Mouse (Mus musculus): ENCODE measurements around the gene Cd4. TPM values are rescaled to one million over a fixed set of nuclear protein-coding genes. Genes with fewer than 3 reads are reported as not detected.

The Cd4 gene
- polyA plus RNA-seq, 1 experiment from 2014 or later, result not detected

DNA sequence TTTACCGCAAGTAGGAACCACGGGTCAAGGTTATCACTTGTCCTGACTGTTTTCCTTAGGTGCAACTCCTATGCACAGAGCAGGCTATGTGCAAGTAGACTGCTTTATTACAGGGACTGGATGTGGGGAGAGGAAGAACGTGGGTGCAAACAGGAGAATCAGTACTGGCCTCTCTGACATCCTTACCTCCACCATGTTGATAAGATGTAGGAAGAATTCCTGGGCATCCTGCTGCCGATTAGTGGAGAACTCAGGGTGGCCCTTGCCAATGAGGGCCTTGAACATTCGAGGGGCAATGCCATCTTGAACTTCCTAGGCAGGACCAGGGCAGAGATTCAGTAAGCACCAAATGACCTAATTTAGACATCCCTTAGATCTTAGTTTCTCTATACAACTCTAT, 67.1 kb downstream of the Cd4 start:
- 84% methylated on average over 5 of the region's 5 CpGs for WGBS
- DNase-seq (no peak), ATAC-seq (ENCODE audit: insufficient read depth) (no peak)
- H3K27ac ChIP-seq (ENCODE audit: low read depth), result no peak overlapping the region
- H3K9ac ChIP-seq, result no peak overlapping the region
- no peak overlapping the region for H3K4me2 ChIP-seq
- no peaks in the 10 kb centered on the region for H3K4me1 ChIP-seq (ENCODE audit: insufficient read depth)
- no peaks in the 10 kb centered on the region for H3K27me3 ChIP-seq (ENCODE audit: insufficient read depth, low read length)
- no peak overlapping the region for H3K4me3 ChIP-seq (ENCODE audit: low read depth, low read length)
- H3K36me3 ChIP-seq (ENCODE audit: insufficient read depth), result peaks cover 97% of the 10 kb centered on the region
- H3K9me3 ChIP-seq (ENCODE audit: low read depth, low read length), result no peaks in the 10 kb centered on the region
- no peak for TF ChIP-seq CTCF (IDR thresholded peaks at IDR 0.05; ENCODE audit: low read depth)

GRCm38 (mm10) chr6:124817971-124818370, 70.0 kb downstream of the Cd4 start:
- ATAC-seq (ENCODE audit: insufficient read depth) (no peak), DNase-seq (no peak)
- no peaks in the 10 kb centered on the region for H3K27me3 ChIP-seq (ENCODE audit: insufficient read depth, low read length)
- no peak overlapping the region for H3K4me3 ChIP-seq (ENCODE audit: low read depth, low read length)
- H3K36me3 ChIP-seq (ENCODE audit: insufficient read depth), result peaks cover 79% of the 10 kb centered on the region
- H3K4me1 ChIP-seq (ENCODE audit: insufficient read depth), result peaks cover 6% of the 10 kb centered on the region
- no peaks in the 10 kb centered on the region for H3K9me3 ChIP-seq (ENCODE audit: low read depth, low read length)
- TF ChIP-seq CTCF (IDR thresholded peaks at IDR 0.05; ENCODE audit: low read depth), result no peak
- H3K4me2 ChIP-seq, result no peak overlapping the region
- WGBS, result 90% methylated on average over 8 of the region's 8 CpGs
- H3K27ac ChIP-seq (ENCODE audit: low read depth), result no peak overlapping the region
- H3K9ac ChIP-seq, result no peak overlapping the region

DNA sequence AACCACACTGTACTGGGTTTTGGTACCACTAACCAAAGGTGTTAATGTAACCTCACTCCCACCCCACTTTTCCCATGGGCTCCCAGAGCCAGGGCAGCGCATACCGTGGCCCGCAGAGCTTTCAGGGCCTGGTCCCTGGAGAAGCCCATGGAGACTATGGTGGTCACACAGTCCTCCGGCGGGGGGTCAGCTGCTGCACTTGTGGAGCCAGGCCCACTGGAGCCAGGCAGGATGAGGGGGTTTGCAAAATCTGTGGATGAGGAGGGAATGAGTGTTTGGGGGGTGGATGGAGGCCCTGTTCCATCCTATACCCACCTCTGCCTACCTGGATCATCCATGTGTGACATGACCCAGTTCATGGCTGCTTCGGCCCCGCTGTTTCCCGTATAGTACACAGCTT, 70.5 kb downstream of the Cd4 start:
- no peak for TF ChIP-seq CTCF (IDR thresholded peaks at IDR 0.05; ENCODE audit: low read depth)
- Histone ChIP-seq H3K9me3 (ENCODE audit: low read depth, low read length) (no peaks in the 10 kb centered on the region), H3K9ac (no peak overlapping the region), H3K4me1 (ENCODE audit: insufficient read depth) (peaks cover 8% of the 10 kb centered on the region), H3K27ac (ENCODE audit: low read depth) (no peak overlapping the region), H3K4me3 (ENCODE audit: low read depth, low read length) (no peak overlapping the region), H3K4me2 (no peak overlapping the region), H3K36me3 (ENCODE audit: insufficient read depth) (peaks cover 75% of the 10 kb centered on the region), H3K27me3 (ENCODE audit: insufficient read depth, low read length) (no peaks in the 10 kb centered on the region)
- no peak for DNase-seq
- ATAC-seq (ENCODE audit: insufficient read depth), result no peak
- WGBS, result 92% methylated on average over 8 of the region's 8 CpGs

- WGBS, result 94% methylated on average over 11 of the region's 11 CpGs
- peaks cover 12% of the 10 kb centered on the region for H3K4me1 ChIP-seq (ENCODE audit: insufficient read depth)
Observed at GRCm38 (mm10) chr6:124817125-124817524, 70.9 kb downstream of the Cd4 start.

GRCm38 (mm10) chr6:124816611-124817010, 71.4 kb downstream of the Cd4 start:
- Histone ChIP-seq H3K4me2 (no peak overlapping the region), H3K27me3 (ENCODE audit: insufficient read depth, low read length) (no peaks in the 10 kb centered on the region), H3K4me1 (ENCODE audit: insufficient read depth) (peaks cover 15% of the 10 kb centered on the region), H3K9me3 (ENCODE audit: low read depth, low read length) (no peaks in the 10 kb centered on the region), H3K36me3 (ENCODE audit: insufficient read depth) (peaks cover 75% of the 10 kb centered on the region), H3K4me3 (ENCODE audit: low read depth, low read length) (no peak overlapping the region), H3K27ac (ENCODE audit: low read depth) (no peak overlapping the region), H3K9ac (no peak overlapping the region)
- ATAC-seq (ENCODE audit: insufficient read depth) (no peak), DNase-seq (no peak)
- WGBS, result 80% methylated on average over 4 of the region's 4 CpGs
- no peak for TF ChIP-seq CTCF (IDR thresholded peaks at IDR 0.05; ENCODE audit: low read depth)

More at GRCm38 (mm10) chr6:124817125-124817524, 70.9 kb downstream of the Cd4 start:
- DNase-seq (no peak), ATAC-seq (ENCODE audit: insufficient read depth) (no peak)
- Histone ChIP-seq H3K36me3 (ENCODE audit: insufficient read depth) (peaks cover 75% of the 10 kb centered on the region), H3K9me3 (ENCODE audit: low read depth, low read length) (no peaks in the 10 kb centered on the region), H3K4me2 (no peak overlapping the region), H3K27ac (ENCODE audit: low read depth) (no peak overlapping the region), H3K4me3 (ENCODE audit: low read depth, low read length) (no peak overlapping the region), H3K27me3 (ENCODE audit: insufficient read depth, low read length) (no peaks in the 10 kb centered on the region), H3K9ac (no peak overlapping the region)
- no peak for TF ChIP-seq CTCF (IDR thresholded peaks at IDR 0.05; ENCODE audit: low read depth)

- 57% methylated on average over 9 of the region's 9 CpGs for WGBS
- Histone ChIP-seq H3K4me1 (ENCODE audit: insufficient read depth) (peaks cover 15% of the 10 kb centered on the region), H3K9me3 (ENCODE audit: low read depth, low read length) (no peaks in the 10 kb centered on the region), H3K36me3 (ENCODE audit: insufficient read depth) (peaks cover 74% of the 10 kb centered on the region), H3K4me3 (ENCODE audit: low read depth, low read length) (no peak overlapping the region), H3K9ac (no peak overlapping the region), H3K27ac (ENCODE audit: low read depth) (no peak overlapping the region), H3K27me3 (ENCODE audit: insufficient read depth, low read length) (no peaks in the 10 kb centered on the region), H3K4me2 (peak overlapping the region; percentile 64; the same call in 1 of the 2 replicates)
- no peak for TF ChIP-seq CTCF (IDR thresholded peaks at IDR 0.05; ENCODE audit: low read depth)
- ATAC-seq (ENCODE audit: insufficient read depth), result no peak
- DNase-seq, result peak; percentile 55
Observed at GRCm38 (mm10) chr6:124814858-124815774, 72.9 kb downstream of the Cd4 start.

Other genes with a start within 250 kb of the Cd4 start
- 50.3 and 53.1 TPM in 2 replicates for gene Lpcat3, start 225.2 kb downstream of the Cd4 start, polyA plus RNA-seq (2014; fragmentation: Nextera tagmentation; extraction: Ambion mirVana)
- gene Emg1, start 176.0 kb downstream of the Cd4 start, polyA plus RNA-seq (2014; fragmentation: Nextera tagmentation; extraction: Ambion mirVana), result 214 and 228 TPM in 2 replicates
- gene Phb2, start 175.9 kb downstream of the Cd4 start, polyA plus RNA-seq (2014; fragmentation: Nextera tagmentation; extraction: Ambion mirVana), result 354 and 377 TPM in 2 replicates
- 12.1 and 12.6 TPM in 2 replicates for gene Ptpn6, start 149.5 kb downstream of the Cd4 start, polyA plus RNA-seq (2014; fragmentation: Nextera tagmentation; extraction: Ambion mirVana)
- gene Grcc10, start 146.8 kb downstream of the Cd4 start, polyA plus RNA-seq (2014; fragmentation: Nextera tagmentation; extraction: Ambion mirVana), result 429 and 440 TPM in 2 replicates
- not detected in 2 replicates for gene Gm45234, start 132.2 kb downstream of the Cd4 start, polyA plus RNA-seq (2014; fragmentation: Nextera tagmentation; extraction: Ambion mirVana)
- gene Atn1, start 131.7 kb downstream of the Cd4 start, polyA plus RNA-seq (2014; fragmentation: Nextera tagmentation; extraction: Ambion mirVana), result 13.1 and 15.1 TPM in 2 replicates
- gene Eno2, start 118.5 kb downstream of the Cd4 start, polyA plus RNA-seq (2014; fragmentation: Nextera tagmentation; extraction: Ambion mirVana), result 2.2 and 4.1 TPM in 2 replicates
- gene Lrrc23, start 108.5 kb downstream of the Cd4 start, polyA plus RNA-seq (2014; fragmentation: Nextera tagmentation; extraction: Ambion mirVana), result 0.17 and 0.58 TPM in 2 replicates
- gene Spsb2, start 79.6 kb downstream of the Cd4 start, polyA plus RNA-seq (2014; fragmentation: Nextera tagmentation; extraction: Ambion mirVana), result 6.8 and 6.9 TPM in 2 replicates
- gene Tpi1, start 73.9 kb downstream of the Cd4 start, polyA plus RNA-seq (2014; fragmentation: Nextera tagmentation; extraction: Ambion mirVana), result 701 and 718 TPM in 2 replicates
- gene Usp5, start 58.7 kb downstream of the Cd4 start, polyA plus RNA-seq (2014; fragmentation: Nextera tagmentation; extraction: Ambion mirVana), result 143 TPM in 2 replicates
- 204 and 206 TPM in 2 replicates for gene Cdca3, start 58.7 kb downstream of the Cd4 start, polyA plus RNA-seq (2014; fragmentation: Nextera tagmentation; extraction: Ambion mirVana)
- gene Gnb3, start 47.9 kb downstream of the Cd4 start, polyA plus RNA-seq (2014; fragmentation: Nextera tagmentation; extraction: Ambion mirVana), result 0.24 and 0.68 TPM in 2 replicates
- gene P3h3, start 30.5 kb downstream of the Cd4 start, polyA plus RNA-seq (2014; fragmentation: Nextera tagmentation; extraction: Ambion mirVana), result 29.5 and 34.3 TPM in 2 replicates
- 0.08 and 0.30 TPM in 2 replicates for gene Gpr162, start 24.2 kb downstream of the Cd4 start, polyA plus RNA-seq (2014; fragmentation: Nextera tagmentation; extraction: Ambion mirVana)
- 1.4 and 2.2 TPM in 2 replicates for gene Lag3, start 23.5 kb upstream of the Cd4 start, polyA plus RNA-seq (2014; fragmentation: Nextera tagmentation; extraction: Ambion mirVana)
- gene Ptms, start 31.9 kb upstream of the Cd4 start, polyA plus RNA-seq (2014; fragmentation: Nextera tagmentation; extraction: Ambion mirVana), result 377 and 442 TPM in 2 replicates
- gene Mlf2, start 43.2 kb upstream of the Cd4 start, polyA plus RNA-seq (2014; fragmentation: Nextera tagmentation; extraction: Ambion mirVana), result 390 and 401 TPM in 2 replicates
- 147 and 155 TPM in 2 replicates for gene Cops7a, start 77.3 kb upstream of the Cd4 start, polyA plus RNA-seq (2014; fragmentation: Nextera tagmentation; extraction: Ambion mirVana)
- 0.39 and 0.59 TPM in 2 replicates for gene Pianp, start 108.5 kb upstream of the Cd4 start, polyA plus RNA-seq (2014; fragmentation: Nextera tagmentation; extraction: Ambion mirVana)
- 13.2 and 14.8 TPM in 2 replicates for gene Zfp384, start 120.9 kb upstream of the Cd4 start, polyA plus RNA-seq (2014; fragmentation: Nextera tagmentation; extraction: Ambion mirVana)
- gene Ing4, start 151.5 kb upstream of the Cd4 start, polyA plus RNA-seq (2014; fragmentation: Nextera tagmentation; extraction: Ambion mirVana), result 97.9 and 101 TPM in 2 replicates
- gene Acrbp, start 161.5 kb upstream of the Cd4 start, polyA plus RNA-seq (2014; fragmentation: Nextera tagmentation; extraction: Ambion mirVana), result 13.6 TPM in 2 replicates
- gene Lpar5, start 179.7 kb upstream of the Cd4 start, polyA plus RNA-seq (2014; fragmentation: Nextera tagmentation; extraction: Ambion mirVana), result 0.31 and 0.49 TPM in 2 replicates
- 82.5 and 92.4 TPM in 2 replicates for gene Chd4, start 207.8 kb upstream of the Cd4 start, polyA plus RNA-seq (2014; fragmentation: Nextera tagmentation; extraction: Ambion mirVana)
- 58.5 and 70.6 TPM in 2 replicates for gene Nop2, start 243.7 kb upstream of the Cd4 start, polyA plus RNA-seq (2014; fragmentation: Nextera tagmentation; extraction: Ambion mirVana)

Data from lung, embryonic 14.5 days (tissue).